Mouse (Mus musculus) small intestine, adult 10 weeks (tissue): Measurements from ENCODE around the gene Pld3. TPM values are rescaled to one million over a fixed set of nuclear protein-coding genes. Genes with fewer than 3 reads are reported as not detected.

Experiments
- polyA plus RNA-seq: library from polyadenylated mRNA; stranded (reverse); fragments of 350-450 nt; fragmentation: Illumina TruSeq; extraction: RNeasy Lipid Tissue Mini Kit (QIAGEN cat#74804); gene quantifications from one replicate; pipeline ENCODE4 v1.2.3, GENCODE M21; 2014; ENCODE audit warnings: low replicate concordance

Pld3 gene
- not detected for polyA plus RNA-seq

GRCm38 (mm10) chr7:27552931-27553513 is at the start of gene Pld3, which contains the start of gene 2310022A10Rik:
Gene Pld3, minus strand, starts transcription at chr7:27553218.
Gene 2310022A10Rik, plus strand, starts transcription at chr7:27553233.

DNA sequence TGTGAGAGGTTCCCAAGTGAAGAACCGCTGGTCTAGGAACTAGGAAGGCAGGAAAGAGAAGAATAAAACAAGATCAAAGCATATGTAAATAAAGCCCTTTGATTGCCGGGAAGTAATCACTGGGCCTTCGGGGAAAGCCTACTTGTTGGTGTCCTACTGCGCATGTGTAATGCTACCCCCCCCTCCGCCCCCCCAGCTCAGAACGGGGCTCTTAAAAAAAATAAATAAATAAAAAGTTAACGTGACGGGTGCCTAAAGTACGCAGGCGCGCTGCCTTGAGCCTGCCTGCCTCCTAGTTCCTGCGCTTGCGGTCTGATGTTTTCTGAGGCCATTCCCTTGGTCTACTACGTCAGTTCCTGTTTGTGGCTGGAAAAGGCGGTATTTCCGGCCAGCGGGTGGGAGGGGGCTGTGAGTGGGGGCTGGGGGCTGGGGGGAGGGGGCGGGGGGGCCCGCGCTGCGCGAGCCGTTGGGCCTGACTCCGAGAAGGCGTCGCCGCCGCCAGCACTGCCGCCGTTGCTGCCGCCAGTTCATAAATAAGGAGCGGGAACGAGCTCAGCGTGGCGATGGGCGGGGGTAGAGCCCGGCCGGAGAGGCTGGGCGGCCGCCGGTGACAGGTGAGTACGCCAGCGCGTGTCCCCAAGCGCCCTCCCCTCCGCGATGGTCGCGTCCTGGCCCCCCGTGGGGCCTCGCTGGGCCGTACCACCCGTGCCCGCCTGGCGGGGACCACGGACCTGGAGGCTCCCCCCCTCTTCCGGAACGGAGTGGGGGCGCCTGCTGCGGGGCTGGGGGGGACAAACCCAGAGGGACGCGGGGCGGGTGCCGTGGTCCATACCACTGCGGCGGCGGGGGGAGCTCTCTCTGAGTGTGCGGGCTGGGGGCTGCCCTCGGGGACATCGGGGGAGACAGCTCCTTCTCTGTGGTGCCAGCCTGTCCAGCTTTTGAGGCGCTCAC is 38.5 kb upstream of the Pld3 start, which contains the start of gene Akt2:
Gene Akt2 (plus strand): TSS at position 287 of the 951 bp plus-strand sequence.

GRCm38 (mm10) chr7:27522967-27523366 is 30.1 kb downstream of the Pld3 start, which contains the start of gene Hipk4:
Gene Hipk4, plus strand, starts transcription at chr7:27523267.

DNA sequence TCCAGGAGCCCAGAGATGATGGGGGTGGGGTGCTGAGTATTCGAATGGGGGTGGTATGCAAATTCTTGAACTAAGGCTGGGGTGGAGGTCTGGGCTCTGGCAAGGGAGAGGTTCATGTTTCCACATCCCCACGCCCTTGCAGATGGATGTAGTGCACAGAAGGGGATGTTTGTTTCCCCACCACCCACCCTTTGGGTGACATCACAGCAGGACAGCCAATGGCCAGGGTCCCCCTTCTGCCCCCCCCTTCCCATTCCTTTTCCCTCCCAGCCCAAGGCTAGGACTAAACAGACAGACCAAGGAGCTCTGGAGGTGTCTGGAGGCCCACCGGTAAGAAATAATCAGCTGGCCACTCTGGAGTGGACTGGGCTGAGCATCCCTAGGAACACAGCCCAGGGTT is 54.0 kb downstream of the Pld3 start, which contains the start of gene Prx:
Gene Prx (plus strand): TSS at position 289 of the 400 bp plus-strand sequence.

GRCm38 (mm10) chr7:27486770-27487697 is 66.0 kb downstream of the Pld3 start, which contains the start of gene Sertad1:
Gene Sertad1, plus strand, starts transcription at chr7:27486910.

Other genes starting within 250 kb of the Pld3 start
- not detected for gene Ltbp4, start 215.5 kb downstream of the Pld3 start, polyA plus RNA-seq
- gene Shkbp1, start 197.2 kb downstream of the Pld3 start, polyA plus RNA-seq, result not detected
- not detected for gene Gm20479, start 195.8 kb downstream of the Pld3 start, polyA plus RNA-seq
- not detected for gene Sptbn4, start 105.5 kb downstream of the Pld3 start, polyA plus RNA-seq
- not detected for gene Blvrb, start 105.2 kb downstream of the Pld3 start, polyA plus RNA-seq
- 1.2 TPM for gene Sertad3, start 79.5 kb downstream of the Pld3 start, polyA plus RNA-seq
- 0.71 TPM for gene Sertad1, start 66.3 kb downstream of the Pld3 start, polyA plus RNA-seq
- not detected for gene Prx, start 53.9 kb downstream of the Pld3 start, polyA plus RNA-seq
- gene Hipk4, start 30.0 kb downstream of the Pld3 start, polyA plus RNA-seq, result 0.15 TPM
- 2.2 TPM for gene 2310022A10Rik, start within 50 bp of the Pld3 start, polyA plus RNA-seq
- gene Akt2, start 38.3 kb upstream of the Pld3 start, polyA plus RNA-seq, result 2.2 TPM
- not detected for gene Ttc9b, start 100.7 kb upstream of the Pld3 start, polyA plus RNA-seq
- gene Map3k10, start 121.4 kb upstream of the Pld3 start, polyA plus RNA-seq, result not detected
- gene Zfp607b, start 136.1 kb upstream of the Pld3 start, polyA plus RNA-seq, result 1.2 TPM
- 16.3 TPM for gene Zfp60, start 178.2 kb upstream of the Pld3 start, polyA plus RNA-seq